Mouse (Mus musculus): Measurements from ENCODE around the gene Bcar3.

DNA sequence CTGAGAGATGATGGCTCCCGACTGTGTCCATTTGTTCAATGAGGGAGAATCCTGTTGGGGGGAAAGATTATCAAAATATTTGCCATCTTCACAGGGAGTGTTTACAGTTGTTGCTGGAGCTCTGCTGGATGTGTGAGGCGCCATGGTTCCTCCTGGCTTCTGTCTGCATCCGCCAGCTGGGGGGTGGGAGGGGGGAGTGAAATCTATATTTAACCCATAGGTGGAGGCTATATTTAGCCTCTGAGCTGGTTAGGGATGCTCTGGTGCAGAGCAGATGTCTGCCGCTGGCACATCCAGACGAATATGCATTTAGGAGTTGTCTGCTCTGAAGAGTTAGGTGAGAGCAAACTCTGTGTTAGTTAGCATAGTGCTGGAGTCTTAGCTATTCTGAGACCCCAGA lies 108.2 kb downstream of the Bcar3 start:
- no peak for TF ChIP-seq CTCF (IDR thresholded peaks at IDR 0.05; ENCODE audit: low read depth, low read length)
- TF ChIP-seq POLR2A (IDR thresholded peaks at IDR 0.05; ENCODE audit: insufficient read depth, low read length), result no peak
- no peak for TF ChIP-seq EP300 (IDR thresholded peaks at IDR 0.05; ENCODE audit: insufficient read depth, low read depth, low read length)
